Mouse (Mus musculus) forebrain, postnatal 0 days (tissue): ENCODE data around the gene Myo5a. TPM values are rescaled to one million over a fixed set of nuclear protein-coding genes. Genes with fewer than 3 reads are reported as not detected.
A peak's percentile ranks its signal among the peaks of the same experiment; 100 is the strongest.

Experiments
- ATAC-seq: fragments of 200-750 bp; cut with Nextera tagmentation; 2 replicates; pipeline ENCODE4 v1.8.0; 2017; ENCODE audit warnings: mild to moderate bottlenecking, moderate library complexity
- DNase-seq: peaks from one replicate; pipeline ENCODE4 v3.0.0-alpha.2; 2015
- H3K27ac ChIP-seq: fragments of 300-500 bp; sonication (generic); 2 replicates; pipeline ENCODE4 v1.5.1; 2014; ENCODE audit warnings: low read depth, mild to moderate bottlenecking, antibody characterized with exemption, low read length, moderate library complexity, mixed read lengths
- H3K27me3 ChIP-seq: fragments of 300-500 bp; sonication (generic); 2 replicates; pipeline ENCODE4 v1.6.1; 2014; ENCODE audit warnings: mild to moderate bottlenecking, low read length, mixed read lengths; ENCODE audit not compliant: insufficient read depth
- H3K36me3 ChIP-seq: fragments of 300-500 bp; sonication (generic); 2 replicates; pipeline ENCODE4 v1.6.1; 2014; ENCODE audit warnings: mild to moderate bottlenecking, moderate library complexity; ENCODE audit not compliant: insufficient read depth
- H3K4me1 ChIP-seq: fragments of 300-500 bp; sonication (generic); 2 replicates; pipeline ENCODE4 v1.6.1; 2014; ENCODE audit warnings: antibody characterized with exemption; ENCODE audit not compliant: insufficient read depth
- H3K4me2 ChIP-seq: fragments of 300-500 bp; sonication (generic); 2 replicates; pipeline ENCODE4 v1.6.1; 2014; ENCODE audit warnings: low read depth, mild to moderate bottlenecking, moderate library complexity
- H3K4me3 ChIP-seq: fragments of 300-500 bp; sonication (generic); 2 replicates; pipeline ENCODE4 v1.5.1; 2014; ENCODE audit warnings: low read depth, low read length, mixed read lengths
- H3K9ac ChIP-seq: fragments of 300-500 bp; sonication (generic); 2 replicates; pipeline ENCODE4 v1.6.1; 2014; ENCODE audit warnings: mild to moderate bottlenecking
- H3K9me3 ChIP-seq: fragments of 300-500 bp; sonication (generic); 2 replicates; pipeline ENCODE4 v1.6.1; 2016; ENCODE audit warnings: low read length
- CTCF ChIP-seq: sonication (generic); IDR thresholded peaks from 2 replicates; pipeline ENCODE4 v1.5.1; 2016; ENCODE audit warnings: antibody characterized with exemption, control low read depth, low read depth
- WGBS: fragments of 180-500 bp; shearing (Covaris S2); extraction: QIAGEN DNeasy Blood & Tissue Kit; methylation state at CpG from one replicate; pipeline ENCODE4 v1.1.7; 2014; 5-methylcytosine and 5-hydroxymethylcytosine counted together
- polyA plus RNA-seq: library from polyadenylated mRNA; unstranded; fragments of >200 nt; fragmentation: Nextera tagmentation; extraction: Ambion mirVana; gene quantifications from 2 replicates; pipeline ENCODE4 v1.2.1, GENCODE M21; 2015
- total RNA-seq: library from RNA; depleted of rRNA; stranded (reverse); fragments of >200 nt; gene quantifications from 2 replicates; pipeline ENCODE4 v1.2.3, GENCODE M21; 2014

Gene Myo5a
- total and polyA plus RNA-seq, 2 experiments from 2014 or later: 34.9 to 146 TPM

GRCm38 (mm10) chr9:75255820-75256545, 185.2 kb downstream of the Myo5a start:
- no peak for TF ChIP-seq CTCF
- Histone ChIP-seq H3K4me3 (no peak overlapping the region), H3K4me2 (no peak overlapping the region), H3K9ac (no peak overlapping the region), H3K27ac (no peak overlapping the region), H3K9me3 (no peaks in the 10 kb centered on the region), H3K27me3 (no peaks in the 10 kb centered on the region), H3K4me1 (peaks cover 7% of the 10 kb centered on the region; the same call in 1 of the 2 replicates), H3K36me3 (no peaks in the 10 kb centered on the region)
- WGBS: 91% methylated on average over 14 of the region's 14 CpGs
- ATAC-seq: no peak
- no peak for DNase-seq

- no peak for TF ChIP-seq CTCF
- no peak overlapping the region for H3K4me2 ChIP-seq
- no peaks in the 10 kb centered on the region for H3K27me3 ChIP-seq
- no peak overlapping the region for H3K27ac ChIP-seq
- DNase-seq (no peak), ATAC-seq (no peak)
- no peak overlapping the region for H3K9ac ChIP-seq
- WGBS: 73% methylated on average over 4 of the region's 4 CpGs
- no peaks in the 10 kb centered on the region for H3K9me3 ChIP-seq
- no peak overlapping the region for H3K4me3 ChIP-seq
- H3K36me3 ChIP-seq: no peaks in the 10 kb centered on the region
- H3K4me1 ChIP-seq: peaks cover 8% of the 10 kb centered on the region; the same call in 1 of the 2 replicates
Observed at GRCm38 (mm10) chr9:75258792-75259191, 188.0 kb downstream of the Myo5a start.

- H3K27me3 ChIP-seq: no peaks in the 10 kb centered on the region
- no peak overlapping the region for H3K4me2 ChIP-seq
- peak; percentile 50 for TF ChIP-seq CTCF
- peaks cover 4% of the 10 kb centered on the region; the same call in 1 of the 2 replicates for H3K4me1 ChIP-seq
- ATAC-seq (no peak), DNase-seq (no peak)
- no peak overlapping the region for H3K27ac ChIP-seq
- 95% methylated on average over 4 of the region's 4 CpGs for WGBS
- no peak overlapping the region for H3K9ac ChIP-seq
- H3K36me3 ChIP-seq: no peaks in the 10 kb centered on the region
- no peak overlapping the region for H3K4me3 ChIP-seq
- H3K9me3 ChIP-seq: no peaks in the 10 kb centered on the region
Observed at GRCm38 (mm10) chr9:75259656-75260055, 188.8 kb downstream of the Myo5a start.

GRCm38 (mm10) chr9:75261332-75261872, 190.6 kb downstream of the Myo5a start:
- no peaks in the 10 kb centered on the region for H3K9me3 ChIP-seq
- ATAC-seq (peak; percentile 58), DNase-seq (peak; percentile 14)
- no peak overlapping the region for H3K9ac ChIP-seq
- H3K4me2 ChIP-seq: no peak overlapping the region
- no peak for TF ChIP-seq CTCF
- peaks cover 4% of the 10 kb centered on the region; the same call in 1 of the 2 replicates for H3K4me1 ChIP-seq
- WGBS: 5% methylated on average over 8 of the region's 8 CpGs
- H3K27me3 ChIP-seq: no peaks in the 10 kb centered on the region
- no peaks in the 10 kb centered on the region for H3K36me3 ChIP-seq
- no peak overlapping the region for H3K4me3 ChIP-seq
- H3K27ac ChIP-seq: no peak overlapping the region

- no peaks in the 10 kb centered on the region for H3K36me3 ChIP-seq
- H3K9ac ChIP-seq: no peak overlapping the region
- H3K27me3 ChIP-seq: no peaks in the 10 kb centered on the region
- H3K4me2 ChIP-seq: no peak overlapping the region
- peak; percentile 63 for TF ChIP-seq CTCF
- DNase-seq (peak; percentile 52), ATAC-seq (peak; percentile 45; the same call in 1 of the 2 replicates)
- no peaks in the 10 kb centered on the region for H3K9me3 ChIP-seq
- peaks cover 4% of the 10 kb centered on the region; the same call in 1 of the 2 replicates for H3K4me1 ChIP-seq
- WGBS: 64% methylated on average over 8 of the region's 8 CpGs
- H3K4me3 ChIP-seq: no peak overlapping the region
- H3K27ac ChIP-seq: no peak overlapping the region
Observed at GRCm38 (mm10) chr9:75262235-75262826, 191.5 kb downstream of the Myo5a start.

GRCm38 (mm10) chr9:75264008-75264718, 193.3 kb downstream of the Myo5a start:
- no peak for ATAC-seq
- WGBS: 41% methylated on average over 3 of the region's 3 CpGs
- DNase-seq: no peak
- no peak overlapping the region for H3K27ac ChIP-seq
- H3K9me3 ChIP-seq: no peaks in the 10 kb centered on the region
- H3K4me2 ChIP-seq: no peak overlapping the region
- H3K27me3 ChIP-seq: no peaks in the 10 kb centered on the region
- no peak overlapping the region for H3K9ac ChIP-seq
- no peaks in the 10 kb centered on the region for H3K36me3 ChIP-seq
- no peak for TF ChIP-seq CTCF
- H3K4me1 ChIP-seq: peaks cover 4% of the 10 kb centered on the region; the same call in 1 of the 2 replicates
- H3K4me3 ChIP-seq: no peak overlapping the region
